Mouse (Mus musculus) heart, postnatal 4 days (tissue): ENCODE results near the gene Fmnl3. TPM values are rescaled to one million over a fixed set of nuclear protein-coding genes. Genes with fewer than 3 reads are reported as not detected.

Experiments
- DNase-seq: peaks from one replicate; pipeline ENCODE4 v3.0.0; 2021
- total RNA-seq, 2 experiments: library from RNA; stranded (reverse); gene quantifications; 2 replicates each; pipeline ENCODE4 v1.2.3; 2021

The Fmnl3 gene
- total RNA-seq, 2 experiments from 2014 or later, result 42.6 to 44.4 TPM

- DNase-seq, result peak; percentile 89
These were observed 53.7 kb downstream of the Fmnl3 start for GRCm38 (mm10) chr15:99316314-99317266.

DNA sequence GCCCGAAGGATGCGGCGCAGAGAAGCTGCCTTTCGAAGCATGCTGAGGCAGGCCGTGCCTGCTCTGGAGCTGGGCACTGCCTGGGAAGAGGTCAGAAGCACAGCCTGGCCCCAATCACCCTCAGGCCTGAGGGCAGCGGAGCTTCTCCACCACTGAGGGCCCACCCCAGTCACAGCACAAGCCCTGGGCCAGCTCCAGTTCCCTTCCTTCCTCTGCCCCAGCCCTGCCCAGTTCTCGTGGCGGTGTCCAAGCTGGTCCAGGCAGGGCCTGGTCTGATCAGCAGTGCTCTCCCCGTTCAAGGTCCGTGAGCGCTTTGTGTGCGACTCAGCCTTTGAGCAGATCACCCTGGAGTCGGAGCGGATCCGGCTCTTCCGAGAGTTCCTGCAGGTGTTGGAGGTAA lies 55.4 kb downstream of the Fmnl3 start:
- DNase-seq, result no peak

DNA sequence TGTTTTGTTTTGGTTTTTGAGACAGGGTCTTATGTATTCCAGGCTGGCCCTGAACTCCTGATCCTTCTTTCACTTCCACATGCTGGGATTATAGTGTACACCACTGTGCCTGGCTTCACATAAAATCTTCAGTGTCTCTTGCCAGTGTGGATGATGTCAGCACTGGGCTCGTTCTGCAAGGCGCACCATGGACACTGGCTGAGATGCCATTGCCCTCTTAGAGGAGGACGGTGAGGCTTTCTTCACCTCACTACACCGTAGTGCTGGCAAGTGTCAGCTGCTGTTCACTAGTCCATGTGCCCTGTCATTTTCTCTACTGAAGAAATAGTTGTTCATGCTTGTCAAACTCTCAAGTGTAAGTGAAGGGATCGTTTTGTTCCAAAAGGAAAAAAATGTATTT lies 59.7 kb downstream of the Fmnl3 start:
- no peak for DNase-seq

DNA sequence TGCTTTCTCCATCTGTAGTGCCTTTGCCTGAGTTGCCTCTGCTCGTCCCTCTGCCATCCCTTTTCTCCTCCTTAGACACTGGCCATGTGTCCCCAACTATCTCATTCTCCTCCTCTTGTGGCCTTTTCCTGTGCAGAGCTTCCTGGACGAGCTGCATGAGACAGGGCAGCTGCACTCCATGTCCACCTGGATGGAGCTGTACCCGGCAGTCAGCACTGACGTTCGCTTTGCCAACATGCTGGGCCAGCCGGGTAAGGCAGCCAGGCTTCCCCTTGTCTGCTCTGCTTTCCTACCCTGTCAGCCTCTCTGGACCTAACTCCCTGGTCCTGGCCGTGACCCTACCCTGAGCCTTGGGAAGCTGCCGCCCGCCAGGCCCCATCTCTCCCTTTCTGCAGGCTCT lies 60.7 kb downstream of the Fmnl3 start:
- DNase-seq, result no peak

- DNase-seq, result no peak
These were observed 62.8 kb downstream of the Fmnl3 start for GRCm38 (mm10) chr15:99307476-99307875.

- no peak for DNase-seq
These were observed 74.1 kb downstream of the Fmnl3 start for GRCm38 (mm10) chr15:99296213-99296612.

DNA sequence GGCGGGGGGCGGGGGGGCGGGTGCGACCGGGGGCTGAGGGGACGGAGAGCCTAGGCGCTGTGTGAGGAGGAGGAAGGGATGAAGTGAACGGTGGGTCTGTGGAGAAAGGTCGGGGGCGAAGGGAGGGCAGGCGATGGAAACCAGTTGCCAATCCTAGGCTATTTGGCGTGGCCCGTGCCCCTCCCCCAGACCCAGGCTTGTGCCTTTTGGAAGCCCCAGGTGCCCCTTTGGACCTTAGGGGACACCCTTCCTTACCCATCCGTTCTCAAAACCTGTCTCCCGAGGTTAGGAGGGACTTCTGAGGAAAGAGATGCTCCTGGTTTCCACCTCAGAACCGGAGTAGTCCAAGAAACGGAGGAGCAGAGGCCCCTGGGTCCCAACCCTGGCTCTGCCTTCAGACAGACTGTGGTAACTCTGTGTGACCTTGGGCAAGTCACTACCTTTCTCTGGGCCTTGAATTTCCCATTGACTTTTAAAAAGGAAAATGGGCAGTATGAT lies 74.7 kb downstream of the Fmnl3 start, which contains the start of gene Fam186b:
Gene Fam186b, minus strand, starts transcription at position 405 of the 498 bp plus-strand sequence.
- peak; percentile 42 for DNase-seq

DNA sequence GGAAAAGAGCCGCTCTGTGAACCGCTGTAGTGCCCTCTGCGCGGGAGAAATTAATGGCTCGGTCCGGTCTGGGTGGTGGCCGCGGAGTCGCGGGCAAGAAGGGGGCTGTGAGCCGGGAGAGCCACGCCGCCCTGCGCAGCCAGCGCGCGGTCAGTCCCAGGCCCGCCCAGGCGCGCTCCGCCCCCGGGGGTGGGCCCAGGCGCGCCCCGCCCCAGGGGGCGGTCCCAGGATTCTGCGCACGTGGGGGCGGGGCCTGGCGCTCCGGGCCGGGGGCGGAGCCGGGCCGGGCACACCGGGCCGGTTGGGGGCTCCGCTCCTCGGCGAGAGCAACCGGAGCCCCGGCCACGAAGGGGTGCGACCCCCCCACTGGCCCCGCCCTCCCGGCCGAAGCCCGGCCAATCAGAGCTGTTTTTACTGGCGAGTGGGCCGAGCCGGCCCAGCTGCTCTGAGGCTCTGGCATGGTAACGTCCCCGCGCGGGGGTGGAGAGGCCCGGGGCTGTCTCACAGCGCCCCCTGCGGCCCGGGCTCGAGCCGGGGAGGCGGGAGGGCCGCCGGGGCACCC lies 75.4 kb downstream of the Fmnl3 start, which contains the start of gene Prpf40b:
Gene Prpf40b, plus strand, starts transcription at position 275 of the 562 bp plus-strand sequence.
- peak; percentile 96 for DNase-seq

- no peak for DNase-seq
These were observed 76.0 kb downstream of the Fmnl3 start for GRCm38 (mm10) chr15:99294287-99294686.

- DNase-seq, result no peak
These were observed 79.7 kb downstream of the Fmnl3 start for GRCm38 (mm10) chr15:99290586-99290985.

GRCm38 (mm10) chr15:99285189-99285535 lies 85.1 kb downstream of the Fmnl3 start:
- DNase-seq, result no peak

DNA sequence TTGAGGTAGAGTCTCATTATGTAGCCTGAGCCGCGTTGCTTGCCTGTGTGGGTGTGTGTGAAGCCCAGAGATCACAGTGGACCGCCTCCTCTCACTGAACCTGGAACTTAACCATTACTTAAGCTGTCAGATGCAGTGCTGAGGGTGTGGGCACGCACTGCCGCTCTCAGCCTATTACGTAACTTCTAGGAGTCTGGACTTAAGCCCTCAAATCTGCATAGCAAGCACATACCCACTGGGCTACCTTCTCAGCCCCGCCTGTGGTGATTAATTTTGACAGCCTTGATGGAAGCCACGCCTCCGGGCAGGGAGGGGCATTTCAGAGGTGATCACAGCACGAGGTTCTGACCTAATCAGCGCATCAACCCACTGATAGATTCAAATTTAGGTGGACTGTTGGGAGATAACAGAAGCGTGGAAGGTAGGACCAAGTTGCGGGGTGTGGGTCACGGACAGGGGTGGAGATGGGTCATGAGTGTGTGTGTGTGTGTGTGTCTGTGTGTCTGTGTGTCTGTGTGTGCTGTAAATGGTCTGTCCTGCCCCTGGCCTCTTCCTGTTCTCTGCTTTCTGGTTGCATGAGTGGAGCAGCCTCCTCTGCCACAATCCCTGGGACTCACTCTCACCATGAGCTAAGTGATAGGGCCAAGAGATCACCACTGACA lies 85.6 kb downstream of the Fmnl3 start:
- DNase-seq, result no peak

DNA sequence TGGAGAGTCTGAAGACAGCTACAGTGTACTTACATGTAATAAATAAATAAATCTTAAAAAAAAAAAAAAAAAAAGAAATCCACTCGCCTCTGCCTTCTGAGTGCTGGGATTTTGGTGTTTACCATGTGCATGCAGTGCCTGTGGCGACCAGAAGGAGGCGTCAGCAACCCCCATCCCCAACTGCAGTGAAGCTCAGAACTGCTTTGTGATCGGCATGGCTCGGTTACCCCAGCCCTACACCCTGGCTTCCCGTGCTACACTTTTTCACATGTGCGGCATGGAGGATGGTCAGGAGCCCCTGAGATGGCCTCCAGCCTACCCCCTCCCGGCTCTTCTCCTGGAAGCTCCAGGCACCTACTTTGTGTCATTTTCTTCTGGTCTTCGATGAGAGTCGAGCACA lies 86.8 kb downstream of the Fmnl3 start:
- no peak for DNase-seq

- DNase-seq, result no peak
These were observed 92.0 kb downstream of the Fmnl3 start for GRCm38 (mm10) chr15:99278271-99278670.

- no peak for DNase-seq
These were observed 94.2 kb downstream of the Fmnl3 start for GRCm38 (mm10) chr15:99276095-99276494.

Other genes starting within 250 kb of the Fmnl3 start
- 10 to 100 TPM; 24.8 to 28.3 TPM for gene Spats2, start 244.6 kb downstream of the Fmnl3 start, total RNA-seq
- under 1 TPM; 0.41 to 0.54 TPM for gene Kcnh3, start 145.6 kb downstream of the Fmnl3 start, total RNA-seq
- gene Mcrs1, start 118.5 kb downstream of the Fmnl3 start, total RNA-seq, result 10 to 100 TPM; 82.4 to 88.4 TPM
- 10 to 100 TPM; 36.5 to 41.4 TPM for gene Prpf40b, start 75.4 kb downstream of the Fmnl3 start, total RNA-seq
- under 1 TPM in 1 of 2 experiments, not detected in 1; 0.17 TPM for gene Fam186b, start 74.6 kb downstream of the Fmnl3 start, total RNA-seq
- gene Tmbim6, start 22.4 kb upstream of the Fmnl3 start, total RNA-seq, result 100 to 1,000 TPM; 197 to 201 TPM
- gene Nckap5l, start 87.3 kb upstream of the Fmnl3 start, total RNA-seq, result 10 to 100 TPM; 20.0 to 23.6 TPM
- 1 to 10 TPM; 4.9 to 5.0 TPM for gene Bcdin3d, start 104.2 kb upstream of the Fmnl3 start, total RNA-seq
- gene Faim2, start 157.7 kb upstream of the Fmnl3 start, total RNA-seq, result not detected
- not detected for gene Aqp2, start 208.6 kb upstream of the Fmnl3 start, total RNA-seq
- gene Aqp5, start 220.3 kb upstream of the Fmnl3 start, total RNA-seq, result under 1 TPM in 1 of 2 experiments, not detected in 1; 0.57 TPM
- not detected for gene Aqp6, start 230.9 kb upstream of the Fmnl3 start, total RNA-seq